Mouse (Mus musculus) regulatory T cell (primary cell): ENCODE data around the gene Coro7.

Experiments used
- in situ Hi-C: fragments of 300-600 bp; cut with MboI, MseI; formaldehyde crosslinking; loops from one replicate; pipeline ENCODE4 v1.15.1; 2025; ENCODE audit warnings: high pct_unique_total_duplicates

The Coro7 gene

DNA sequence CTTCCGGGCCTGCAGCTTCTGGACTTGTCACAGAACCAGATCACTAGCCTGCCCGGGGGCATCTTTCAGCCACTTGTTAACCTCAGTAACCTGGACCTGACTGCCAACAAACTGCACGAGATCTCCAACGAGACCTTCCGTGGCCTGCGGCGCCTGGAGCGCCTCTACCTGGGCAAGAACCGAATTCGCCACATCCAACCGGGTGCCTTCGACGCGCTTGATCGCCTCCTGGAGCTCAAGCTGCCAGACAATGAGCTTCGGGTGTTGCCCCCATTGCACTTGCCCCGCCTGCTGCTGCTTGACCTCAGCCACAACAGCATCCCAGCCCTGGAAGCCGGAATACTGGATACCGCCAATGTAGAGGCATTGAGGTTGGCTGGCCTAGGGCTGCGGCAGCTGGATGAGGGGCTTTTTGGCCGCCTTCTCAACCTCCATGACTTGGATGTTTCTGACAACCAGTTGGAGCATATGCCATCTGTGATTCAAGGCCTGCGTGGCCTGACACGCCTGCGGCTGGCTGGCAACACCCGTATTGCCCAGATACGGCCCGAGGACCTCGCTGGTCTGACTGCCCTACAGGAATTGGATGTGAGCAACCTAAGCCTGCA is 31.1 kb downstream of the Coro7 start:
- in situ Hi-C loops, result no loop called here

DNA sequence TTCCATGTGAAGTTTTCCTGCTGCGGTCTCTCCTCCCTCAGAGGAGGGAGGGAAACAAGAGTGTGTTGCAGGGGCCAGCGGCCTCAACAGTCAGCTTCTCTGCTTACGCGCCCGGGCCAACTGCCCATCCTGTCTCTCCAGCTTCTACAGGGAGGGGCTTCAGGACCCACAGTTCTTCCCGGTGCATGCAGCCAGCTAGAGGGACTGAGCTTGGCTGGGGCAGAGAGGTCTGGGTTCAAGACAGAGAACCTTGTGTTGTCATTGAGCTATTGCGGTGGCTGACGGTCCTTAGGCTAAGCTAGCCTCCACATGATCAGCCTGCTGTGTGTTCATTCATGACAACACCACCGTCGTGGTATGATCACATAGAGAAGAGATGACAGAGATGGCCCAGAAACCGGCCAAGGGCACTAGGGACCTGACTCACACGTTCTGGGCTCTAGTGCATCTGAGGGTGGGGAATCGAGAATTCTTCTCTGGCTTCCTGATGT is 31.9 kb downstream of the Coro7 start:
- in situ Hi-C loops, result no loop called here

- in situ Hi-C loops, result no loop called here
Observed at GRCm38 (mm10) chr16:4646831-4647230, 32.7 kb downstream of the Coro7 start.

DNA sequence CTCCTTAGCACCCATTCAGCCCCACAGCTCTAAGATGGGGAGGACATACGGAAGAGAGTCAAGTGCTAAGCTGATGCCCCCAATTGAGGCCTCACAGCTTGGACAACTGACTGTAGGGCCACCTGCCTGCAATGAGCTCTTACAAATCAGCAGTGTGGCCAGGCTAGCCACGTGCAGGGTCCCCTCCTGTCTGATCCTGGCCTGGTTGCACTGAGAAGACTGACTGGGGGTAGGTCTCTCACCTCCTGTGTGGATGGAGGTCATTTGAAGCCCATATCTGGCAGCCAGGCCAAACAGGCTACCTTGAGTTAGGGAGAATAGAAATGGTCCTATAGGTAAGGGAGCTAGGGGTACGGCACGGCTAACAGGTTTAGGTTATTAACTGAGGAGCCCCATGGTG is 33.7 kb downstream of the Coro7 start:
- in situ Hi-C loops, result no loop called here

GRCm38 (mm10) chr16:4643670-4644419 is 35.7 kb downstream of the Coro7 start:
- in situ Hi-C loops, result no loop called here

DNA sequence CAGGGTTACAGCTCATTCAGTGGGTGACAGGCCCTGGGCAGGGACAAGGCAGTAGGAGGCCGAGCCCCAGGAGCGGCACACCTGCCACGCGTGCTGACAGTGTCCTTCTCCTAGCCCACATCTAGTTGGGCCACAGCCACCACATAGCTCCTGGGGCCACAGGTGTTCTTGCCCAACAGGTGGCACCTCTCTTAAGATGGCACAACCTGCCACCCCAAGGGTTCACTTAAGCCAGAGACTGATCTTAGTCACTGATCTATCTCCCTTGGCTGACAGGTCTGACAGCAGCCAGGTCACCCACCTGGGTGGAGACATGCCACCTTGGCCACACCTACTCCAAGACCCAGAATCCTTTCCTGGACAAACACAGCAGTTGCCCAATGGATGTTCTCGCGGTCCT is 36.6 kb downstream of the Coro7 start:
- in situ Hi-C loops, result no loop called here

GRCm38 (mm10) chr16:4642190-4642589 is 37.4 kb downstream of the Coro7 start:
- in situ Hi-C loops, result no loop called here

DNA sequence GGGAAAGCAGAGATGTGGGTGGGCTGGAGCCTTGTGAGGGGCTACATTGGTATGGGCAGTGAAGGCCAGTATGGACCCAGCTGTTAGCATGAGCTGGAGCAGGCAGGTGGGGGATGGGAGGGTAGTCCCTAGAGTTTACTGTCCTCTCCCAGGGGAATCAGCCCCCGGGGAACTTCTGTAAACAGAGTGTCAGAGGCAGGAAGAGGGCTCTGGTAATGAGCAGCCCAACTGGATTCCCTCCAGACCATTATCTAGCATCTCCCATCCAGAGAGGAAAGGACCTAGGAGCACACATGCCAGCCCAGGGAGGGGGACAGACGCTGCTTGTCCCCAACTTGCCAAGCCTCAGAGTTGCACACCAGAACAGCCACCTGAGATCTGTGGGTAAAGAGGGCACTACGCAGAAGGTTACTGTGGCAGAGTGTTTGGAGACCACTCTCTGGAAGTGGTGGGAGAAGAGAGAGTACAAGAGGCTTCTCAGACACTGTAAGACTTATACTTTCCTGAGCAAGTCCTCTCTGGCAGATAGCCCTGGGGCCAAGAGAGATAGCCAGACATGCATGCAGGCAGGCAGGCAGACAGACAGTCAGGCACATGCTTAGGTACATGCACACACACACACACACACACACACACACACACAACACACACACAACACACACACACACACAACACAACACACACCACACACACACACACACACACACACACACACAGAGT is 38.3 kb downstream of the Coro7 start:
- in situ Hi-C loops, result no loop called here

GRCm38 (mm10) chr16:4640267-4641005 is 39.1 kb downstream of the Coro7 start:
- in situ Hi-C loops, result no loop called here

- in situ Hi-C loops, result no loop called here
Observed at GRCm38 (mm10) chr16:4639831-4640237, 39.7 kb downstream of the Coro7 start, which contains the start of the genes Vasn and Dnaja3. Gene Vasn (plus strand): TSS chr16:4639941. Gene Dnaja3 (plus strand): TSS chr16:4639989.

- in situ Hi-C loops, result no loop called here
Observed at GRCm38 (mm10) chr16:4638891-4639390, 40.6 kb downstream of the Coro7 start.

GRCm38 (mm10) chr16:4635760-4636159 is 43.8 kb downstream of the Coro7 start:
- in situ Hi-C loops, result no loop called here

DNA sequence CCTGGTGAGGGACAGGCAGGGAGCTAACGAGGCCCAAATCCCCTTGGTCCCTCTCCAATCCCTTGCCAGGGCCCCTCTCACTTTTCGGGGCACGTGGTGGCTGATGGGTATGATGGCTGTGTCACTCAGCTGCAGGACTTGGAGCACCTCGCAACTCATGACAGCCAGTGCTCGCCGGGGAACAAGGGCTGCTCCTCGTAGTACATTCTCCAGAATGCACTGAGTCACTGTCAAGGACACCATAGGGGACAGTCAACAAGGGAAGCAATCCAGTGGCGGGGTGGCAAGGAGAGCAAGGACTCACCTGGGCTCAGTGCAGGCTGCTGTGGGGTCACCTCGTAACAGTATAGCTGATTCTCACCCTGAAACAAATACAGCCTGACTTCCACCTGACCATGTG is 44.9 kb downstream of the Coro7 start:
- in situ Hi-C loops, result loop anchor here (5.0 kb wide), 1 partner anchor 33 kb away; no protein-coding TSS in a partner anchor

DNA sequence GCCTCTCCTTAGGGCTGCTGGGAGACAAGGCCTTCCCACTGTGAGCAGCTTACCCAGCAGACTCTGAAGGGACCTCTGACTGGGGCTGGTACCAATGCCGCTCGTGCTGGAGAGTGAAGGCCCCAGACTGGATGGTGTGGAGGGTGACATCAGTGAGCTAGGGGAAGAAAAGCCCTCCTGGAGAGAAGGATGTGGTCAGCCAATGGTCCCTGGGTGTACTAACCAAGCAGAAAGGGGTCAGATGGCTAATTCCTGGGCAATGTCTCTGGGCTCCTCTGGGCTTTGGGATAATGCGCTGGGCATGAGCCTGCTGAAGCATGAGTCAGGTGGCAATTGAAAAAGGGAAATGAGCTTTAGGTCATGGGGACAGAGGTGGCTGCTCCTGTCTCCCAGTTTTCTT is 45.9 kb downstream of the Coro7 start:
- in situ Hi-C loops, result loop anchor here (5.0 kb wide), 1 partner anchor 34 kb away; no protein-coding TSS in a partner anchor

- in situ Hi-C loops, result loop anchor here (5.0 kb wide), 1 partner anchor 35 kb away; no protein-coding TSS in a partner anchor
Observed at GRCm38 (mm10) chr16:4632050-4632449, 47.5 kb downstream of the Coro7 start.

- in situ Hi-C loops, result loop anchor here (5.0 kb wide), 1 partner anchor 37 kb away; no protein-coding TSS in a partner anchor
Observed at GRCm38 (mm10) chr16:4629950-4630349, 49.6 kb downstream of the Coro7 start.

DNA sequence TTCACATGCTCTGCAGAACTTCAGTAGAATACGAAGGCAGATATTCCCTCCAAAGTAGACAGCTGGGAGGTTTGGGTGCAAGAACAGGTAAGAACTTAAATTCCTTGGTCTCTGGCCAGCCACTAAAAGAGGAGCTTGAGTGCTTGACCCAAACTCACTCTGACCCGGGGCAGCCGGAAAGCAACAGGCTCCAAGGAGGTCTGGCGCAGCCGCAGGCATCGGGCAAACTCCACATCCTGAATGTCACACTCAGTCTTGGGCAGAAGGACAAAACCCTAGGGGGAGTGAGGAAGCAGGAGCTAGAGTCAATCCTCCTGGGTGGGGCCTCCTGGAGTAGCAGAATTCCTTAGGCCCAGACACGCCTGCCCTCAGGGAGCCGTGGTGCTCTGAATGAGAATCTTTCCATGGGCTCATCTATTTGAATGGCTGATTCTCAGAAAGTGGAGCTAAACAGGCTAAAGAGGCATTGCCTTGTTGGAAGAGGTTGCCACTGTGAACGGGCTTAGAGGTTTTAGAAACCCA is 50.6 kb downstream of the Coro7 start:
- in situ Hi-C loops, result no loop called here

GRCm38 (mm10) chr16:4627105-4627504 is 52.5 kb downstream of the Coro7 start:
- in situ Hi-C loops, result no loop called here

DNA sequence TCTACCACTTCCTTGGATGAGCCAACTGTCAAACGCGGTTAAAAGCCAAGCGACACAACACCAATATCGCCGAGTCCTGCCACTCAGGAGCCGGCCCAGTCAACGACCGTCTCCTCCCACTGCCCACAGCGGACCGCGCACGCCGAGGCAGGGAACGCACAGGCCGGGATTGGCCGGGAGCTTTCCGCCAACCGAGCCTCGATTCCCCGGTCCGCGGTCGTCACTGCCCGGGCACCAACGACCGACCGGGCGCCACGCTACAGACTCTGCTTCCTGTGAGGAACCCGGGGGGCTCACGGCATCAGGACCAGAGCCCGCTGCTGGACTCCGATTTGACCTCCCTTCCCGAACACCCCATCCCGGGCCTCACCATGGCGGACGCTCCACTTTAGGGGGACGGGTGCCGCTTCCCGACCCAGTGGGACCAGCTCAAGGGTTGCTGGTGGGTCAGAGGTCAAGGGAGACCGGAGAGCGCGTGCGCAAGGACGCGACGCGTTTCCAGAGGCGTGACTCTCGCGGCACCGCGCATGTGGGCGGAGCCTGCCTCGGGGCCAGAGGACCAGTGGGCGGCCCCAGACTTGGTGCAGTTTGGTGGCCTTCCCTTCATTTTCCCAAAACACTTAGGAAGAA is 55.0 kb downstream of the Coro7 start, which contains the start of gene Pam16:
TSS of gene Pam16 (minus strand) at position 508 of the 630 bp plus-strand sequence.
- in situ Hi-C loops, result no loop called here

DNA sequence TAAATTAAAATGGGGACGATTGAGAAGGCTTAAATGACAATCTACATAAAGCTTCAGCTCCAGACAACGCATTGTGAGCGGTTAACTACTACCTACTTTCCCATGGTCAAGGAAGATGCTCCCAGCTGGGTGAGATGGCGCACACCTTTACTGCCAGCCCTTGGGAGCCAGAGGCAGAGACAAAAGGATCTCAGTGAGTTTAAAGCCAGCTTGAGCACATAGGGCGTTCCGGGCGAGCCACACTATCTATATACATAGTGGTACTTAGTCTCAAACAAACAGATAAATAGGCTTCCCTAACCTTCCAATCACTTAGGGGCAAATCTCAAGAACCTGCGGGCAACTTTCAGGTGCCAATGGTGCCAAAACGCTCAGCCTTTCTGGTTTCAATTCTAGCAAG is 55.5 kb downstream of the Coro7 start:
- in situ Hi-C loops, result no loop called here
